Mouse (Mus musculus) heart, postnatal 10 days (tissue): ENCODE measurements around the gene Wdr46. TPM values are rescaled to one million over a fixed set of nuclear protein-coding genes. Genes with fewer than 3 reads are reported as not detected.

Experiments used
- DNase-seq, 2 experiments: peaks; one replicate each; pipeline ENCODE4 v3.0.0; 2021
- intact Hi-C: fragments of 180-260 bp; cut with DNase I; formaldehyde crosslinking; loops from one replicate; pipeline ENCODE4 v1.15.1; 2025
- total RNA-seq, 2 experiments: library from RNA; stranded (reverse); gene quantifications; 2 replicates each; pipeline ENCODE4 v1.2.3; 2021

Gene Wdr46
- total RNA-seq, 2 experiments from 2014 or later = 12.4 to 12.6 TPM

DNA sequence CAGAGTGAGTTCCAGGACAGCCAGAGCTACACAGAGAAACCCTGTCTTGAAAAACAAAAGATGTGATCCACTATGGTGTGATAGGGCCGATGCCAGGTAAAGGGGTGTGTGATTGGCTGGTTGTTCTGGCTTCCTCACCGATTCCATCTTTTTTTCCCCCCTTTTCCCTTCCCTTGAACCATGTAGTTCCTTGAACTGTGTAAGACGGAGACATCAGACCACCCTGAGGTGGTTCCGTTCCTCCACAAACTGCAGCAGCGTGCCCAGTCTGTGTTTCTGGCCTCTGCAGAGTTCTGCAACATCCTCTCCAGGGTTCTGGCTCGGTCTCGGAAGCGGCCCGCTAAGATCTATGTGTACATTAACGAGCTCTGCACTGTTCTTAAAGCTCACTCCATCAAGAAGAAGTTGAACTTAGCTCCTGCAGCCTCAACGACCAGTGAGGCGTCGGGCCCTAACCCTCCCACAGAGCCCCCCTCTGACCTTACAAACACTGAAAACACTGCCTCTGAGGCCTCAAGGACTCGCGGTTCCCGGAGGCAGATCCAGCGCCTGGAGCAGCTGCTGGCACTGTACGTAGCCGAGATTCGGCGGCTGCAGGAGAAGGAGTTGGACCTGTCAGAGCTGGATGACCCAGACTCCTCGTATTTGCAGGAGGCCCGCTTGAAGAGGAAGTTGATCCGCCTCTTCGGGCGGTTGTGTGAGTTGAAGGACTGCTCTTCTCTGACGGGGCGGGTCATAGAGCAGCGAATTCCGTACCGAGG is 29.2 kb upstream of the Wdr46 start:
- no peak for DNase-seq
- intact Hi-C loops = no loop called here

DNA sequence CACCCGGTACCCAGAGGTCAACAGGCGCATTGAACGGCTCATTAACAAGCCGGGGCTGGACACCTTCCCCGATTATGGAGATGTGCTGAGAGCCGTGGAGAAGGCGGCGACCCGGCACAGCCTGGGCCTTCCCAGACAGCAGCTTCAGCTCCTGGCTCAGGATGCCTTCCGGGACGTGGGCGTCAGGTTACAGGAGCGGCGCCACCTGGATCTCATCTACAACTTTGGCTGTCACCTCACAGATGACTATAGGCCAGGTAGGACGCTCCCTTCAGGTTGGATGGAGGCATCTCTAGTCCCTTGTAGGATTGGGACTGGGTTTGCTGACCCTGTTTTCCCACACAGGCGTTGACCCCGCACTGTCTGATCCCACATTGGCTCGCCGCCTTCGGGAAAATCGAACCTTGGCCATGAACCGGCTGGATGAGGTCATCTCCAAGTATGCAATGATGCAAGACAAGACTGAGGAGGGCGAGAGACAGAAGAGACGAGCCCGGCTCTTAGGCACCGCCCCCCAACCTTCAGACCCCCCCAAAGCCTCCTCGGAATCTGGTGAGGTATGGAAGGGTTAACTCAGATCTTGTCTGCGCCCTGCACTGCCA is 28.5 kb upstream of the Wdr46 start:
- intact Hi-C loops = no loop called here
- DNase-seq = no peak

DNA sequence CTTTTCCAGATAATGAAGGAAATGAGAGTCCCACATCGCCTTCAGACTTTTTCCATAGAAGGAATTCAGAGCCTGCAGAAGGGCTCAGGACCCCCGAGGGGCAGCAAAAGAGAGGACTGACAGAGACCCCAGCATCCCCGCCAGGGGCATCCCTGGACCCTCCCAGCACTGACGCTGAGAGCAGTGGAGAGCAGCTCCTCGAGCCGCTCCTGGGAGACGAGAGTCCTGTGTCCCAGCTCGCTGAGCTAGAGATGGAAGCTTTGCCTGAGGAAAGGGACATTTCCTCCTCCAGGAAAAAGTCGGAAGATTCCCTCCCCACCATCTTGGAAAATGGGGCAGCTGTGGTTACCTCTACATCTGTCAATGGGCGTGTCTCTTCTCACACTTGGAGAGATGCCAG is 27.2 kb upstream of the Wdr46 start:
- intact Hi-C loops = no loop called here
- no peak for DNase-seq

DNA sequence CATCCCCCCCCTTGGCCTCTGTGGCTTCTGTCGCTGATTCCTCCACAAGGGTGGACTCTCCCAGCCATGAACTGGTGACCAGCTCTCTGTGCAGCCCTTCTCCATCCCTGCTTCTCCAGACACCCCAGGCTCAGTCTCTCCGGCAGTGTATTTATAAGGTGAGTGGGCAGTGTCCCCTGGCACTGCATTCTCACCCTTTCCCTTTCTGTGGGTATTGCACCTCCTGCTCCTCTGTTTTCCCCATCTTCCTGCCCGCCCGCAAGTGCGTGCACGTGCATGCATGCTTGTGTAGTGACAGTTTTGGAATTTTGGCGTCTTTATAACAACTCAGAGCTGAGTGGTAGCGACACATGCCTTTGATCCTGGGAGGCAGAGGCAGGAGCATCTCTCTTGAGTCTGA is 26.6 kb upstream of the Wdr46 start:
- DNase-seq = no peak
- intact Hi-C loops = no loop called here

DNA sequence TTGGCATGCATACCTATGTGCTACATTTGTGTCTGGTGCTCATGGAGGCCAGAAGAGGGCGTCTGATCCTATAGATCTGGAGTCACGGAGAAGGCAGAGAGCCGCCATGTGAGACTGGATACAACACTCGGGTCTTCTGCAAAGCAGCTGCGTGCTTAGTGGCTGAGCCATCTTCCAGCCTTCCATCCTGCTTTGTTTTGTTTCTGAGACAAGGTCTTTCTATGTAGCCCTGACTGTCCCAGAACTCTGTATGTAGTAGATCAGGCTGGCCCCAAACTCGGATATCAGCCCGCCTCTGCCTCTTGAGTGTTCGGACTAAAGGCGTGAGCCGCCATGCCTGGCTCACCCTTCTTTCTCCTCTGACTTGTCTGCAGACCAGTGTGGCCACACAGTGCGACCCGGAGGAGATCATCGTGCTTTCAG is 25.5 kb upstream of the Wdr46 start:
- DNase-seq = no peak
- intact Hi-C loops = no loop called here

DNA sequence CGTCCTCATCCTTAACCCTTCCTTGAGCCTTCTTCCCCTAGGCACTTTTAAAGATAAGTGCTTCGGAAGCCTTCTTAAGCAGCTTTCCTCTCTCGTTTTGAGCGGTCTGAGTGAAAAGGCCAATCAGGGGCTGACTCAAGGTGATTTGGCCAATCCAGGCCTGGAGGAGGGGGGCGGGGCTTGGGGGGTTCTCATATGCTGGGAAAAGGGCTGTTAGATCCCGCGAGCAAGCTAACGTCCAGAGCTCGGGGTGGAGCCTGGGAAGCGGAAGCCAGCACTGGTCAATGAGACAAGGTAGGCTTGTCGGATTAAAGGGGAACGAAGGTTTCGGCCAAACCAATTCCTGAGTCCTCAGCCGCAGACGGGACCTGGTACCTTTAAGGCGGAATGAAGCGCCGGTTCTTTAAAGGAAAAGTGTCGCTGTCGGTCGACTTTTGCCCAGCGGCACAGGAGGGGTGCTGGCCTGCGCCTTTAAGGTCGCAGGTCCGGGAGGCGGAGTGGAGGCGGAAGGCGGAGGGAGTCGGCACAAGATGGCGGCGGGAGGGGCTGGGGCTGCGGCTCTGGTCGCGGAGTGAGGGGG is 24.7 kb upstream of the Wdr46 start, which contains the start of the genes Tapbp and Zbtb22:
Gene Tapbp (plus strand): TSS at position 229 of the 580 bp plus-strand sequence.
Gene Zbtb22 (plus strand): TSS at position 234 of the 580 bp plus-strand sequence.
- DNase-seq = peak; percentile 96 to 98
- intact Hi-C loops = no loop called here

DNA sequence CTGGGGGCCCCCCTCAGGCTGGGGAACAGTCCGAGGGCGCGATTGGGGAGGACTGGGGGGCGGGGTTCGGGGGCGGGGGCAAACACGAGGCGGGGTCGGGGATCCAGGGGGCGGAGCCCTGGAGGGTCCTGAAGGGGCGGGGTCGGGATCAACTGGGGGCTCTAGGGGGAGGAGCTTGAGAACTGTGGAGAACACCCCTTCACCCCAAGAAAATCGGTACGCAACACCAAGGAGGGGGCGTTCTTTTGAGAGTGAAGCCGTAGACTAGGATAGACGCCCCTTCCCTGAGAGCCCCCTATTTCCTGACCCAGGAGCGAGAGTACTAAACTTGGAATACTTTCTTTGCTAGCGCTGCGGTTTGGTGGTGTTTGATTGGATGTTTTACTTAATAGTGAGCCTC is 24.2 kb upstream of the Wdr46 start:
- DNase-seq = peak in 1 of 2 experiments; percentile 46
- intact Hi-C loops = no loop called here

DNA sequence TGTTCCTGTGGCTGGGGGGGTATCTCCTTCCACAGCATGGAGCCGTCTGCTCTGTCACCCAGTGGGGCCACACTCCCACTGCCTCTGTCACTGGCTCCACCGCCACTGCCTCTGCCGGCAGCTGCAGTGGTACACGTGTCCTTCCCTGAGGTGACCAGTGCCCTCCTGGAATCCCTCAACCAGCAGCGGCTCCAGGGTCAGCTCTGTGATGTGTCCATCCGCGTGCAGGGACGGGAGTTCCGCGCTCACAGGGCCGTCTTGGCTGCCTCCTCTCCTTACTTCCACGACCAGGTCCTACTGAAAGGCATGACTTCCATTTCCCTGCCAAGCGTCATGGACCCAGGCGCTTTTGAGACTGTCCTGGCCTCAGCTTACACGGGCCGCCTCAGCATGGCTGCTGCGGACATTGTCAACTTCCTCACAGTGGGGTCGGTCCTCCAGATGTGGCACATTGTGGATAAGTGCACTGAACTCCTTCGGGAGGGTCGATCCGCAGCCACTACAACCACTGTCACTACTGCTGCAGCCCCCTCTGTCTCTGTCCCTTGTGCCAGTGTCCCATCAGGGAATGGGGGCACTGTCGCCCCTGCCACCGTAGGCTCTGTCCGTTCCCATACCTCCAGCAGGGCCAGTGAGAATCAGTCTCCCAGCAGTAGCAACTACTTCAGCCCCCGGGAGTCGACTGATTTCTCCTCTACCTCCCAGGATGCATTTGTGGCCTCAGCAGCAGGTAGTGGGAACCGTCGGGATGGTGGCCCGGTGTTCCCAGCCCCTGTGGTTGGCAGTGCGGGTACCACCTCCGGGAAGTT is 23.4 kb upstream of the Wdr46 start:
- DNase-seq = no peak
- intact Hi-C loops = no loop called here

DNA sequence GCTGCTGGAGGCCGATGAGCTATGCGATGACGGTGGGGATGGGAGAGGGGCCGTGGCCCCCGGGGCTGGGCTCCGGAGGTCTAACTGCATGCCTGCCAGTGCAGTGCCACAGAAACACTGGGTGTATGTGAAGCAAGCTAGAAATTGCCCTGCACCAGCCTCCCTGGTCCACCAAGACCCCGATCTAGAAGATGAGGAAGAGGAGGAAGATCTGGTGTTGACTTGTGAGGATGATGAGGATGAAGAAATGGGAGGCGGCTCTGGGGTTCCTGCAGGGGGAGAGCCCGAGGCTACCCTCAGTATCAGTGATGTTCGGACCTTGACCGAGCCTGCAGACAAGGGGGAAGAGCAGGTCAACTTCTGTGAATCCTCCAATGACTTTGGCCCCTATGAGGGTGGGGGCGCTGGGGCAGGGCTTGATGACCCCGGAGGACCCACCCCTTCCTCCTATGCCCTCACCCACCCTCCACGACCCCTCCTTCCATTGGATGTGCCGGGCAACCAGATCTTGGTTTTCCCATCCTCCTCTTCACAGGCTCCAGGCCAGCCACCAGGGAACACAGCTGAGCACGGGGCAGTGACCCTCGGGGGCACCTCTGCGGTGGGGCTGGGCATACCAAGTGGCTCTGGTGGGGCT is 22.7 kb upstream of the Wdr46 start:
- no peak for DNase-seq
- intact Hi-C loops = no loop called here

DNA sequence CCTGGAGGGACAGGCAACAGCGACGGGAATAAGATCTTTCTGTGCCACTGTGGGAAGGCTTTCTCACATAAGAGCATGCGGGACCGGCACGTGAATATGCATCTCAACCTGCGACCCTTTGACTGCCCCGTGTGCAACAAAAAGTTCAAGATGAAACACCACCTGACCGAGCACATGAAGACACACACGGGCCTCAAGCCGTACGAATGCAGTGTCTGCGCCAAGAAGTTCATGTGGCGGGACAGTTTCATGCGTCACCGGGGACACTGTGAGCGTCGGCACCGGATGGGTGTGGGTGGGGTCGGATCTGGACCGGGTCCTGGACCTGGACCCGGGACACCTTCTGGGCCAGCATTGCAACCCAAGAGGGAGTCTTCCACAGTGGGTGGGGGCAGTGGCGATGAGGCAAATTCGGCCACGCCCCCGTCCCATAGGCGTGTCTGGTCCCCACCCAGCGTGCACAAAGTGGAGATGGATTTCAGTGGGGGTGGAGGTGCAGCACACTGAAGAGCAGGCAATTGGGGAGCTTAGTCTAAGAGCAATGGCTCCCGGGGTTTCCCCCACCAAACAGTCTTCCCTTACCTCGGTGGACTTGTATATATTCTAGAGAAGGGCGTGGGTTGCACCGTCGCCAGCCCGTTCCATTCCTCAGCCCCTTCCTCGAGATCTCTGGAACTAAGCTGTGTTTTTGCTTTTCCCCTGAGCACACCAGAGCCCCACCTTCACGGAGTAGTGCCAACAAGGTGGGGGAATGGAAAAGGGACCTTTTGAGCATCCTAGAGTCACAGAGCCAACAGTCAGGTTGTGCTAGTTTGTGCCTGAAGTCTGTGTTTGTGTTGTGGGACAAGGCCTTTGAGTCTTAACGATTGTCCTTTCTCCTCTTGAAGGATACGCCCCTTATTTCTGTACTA is 21.9 kb upstream of the Wdr46 start:
- peak in 1 of 2 experiments; percentile 39 for DNase-seq
- intact Hi-C loops = no loop called here

DNA sequence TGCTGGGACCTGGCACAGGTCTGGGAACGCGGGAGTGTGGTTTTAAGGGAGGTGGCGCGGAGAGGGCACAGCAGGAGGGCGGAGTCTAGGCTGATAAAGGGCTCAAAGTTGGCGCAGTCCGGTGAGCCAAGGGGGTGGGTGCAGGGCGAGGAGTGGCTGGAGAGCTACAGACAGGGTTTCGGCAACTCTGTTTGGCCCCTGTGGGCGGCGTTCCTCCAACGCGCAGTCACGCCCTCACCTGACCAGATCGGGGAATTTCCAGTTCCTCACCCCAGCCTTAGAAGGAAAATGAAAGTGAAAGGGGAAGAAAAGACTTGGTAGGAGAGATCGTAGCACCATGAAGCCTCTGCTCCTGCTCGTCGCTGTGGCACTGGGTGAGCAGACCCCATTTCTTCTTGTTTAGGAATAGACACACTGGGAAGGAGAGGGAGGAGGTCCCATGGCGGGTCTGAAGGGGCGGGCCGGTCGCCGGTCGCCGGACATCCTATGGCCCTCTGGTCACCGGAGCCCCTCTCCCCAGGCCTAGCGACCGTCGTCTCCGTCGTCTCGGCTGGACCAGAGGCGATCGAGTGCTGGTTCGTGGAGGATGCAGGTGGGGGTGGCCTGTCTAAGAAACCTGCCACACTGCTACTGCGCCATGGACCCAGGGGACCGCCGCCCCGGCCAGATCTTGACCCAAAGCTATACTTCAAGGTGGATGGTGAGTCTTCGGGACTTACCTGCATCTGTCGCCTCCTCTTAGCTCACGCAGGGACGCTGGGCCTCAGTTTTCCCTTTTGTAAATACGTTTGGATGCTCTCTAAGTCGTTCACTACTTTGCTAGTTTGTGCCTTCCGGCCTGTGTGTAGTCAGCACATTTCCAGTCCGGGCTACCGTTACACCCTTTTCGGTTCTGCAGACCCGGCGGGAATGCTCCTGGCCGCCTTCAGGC is 20.8 kb upstream of the Wdr46 start:
- DNase-seq = peak; percentile 87 to 90
- intact Hi-C loops = no loop called here

DNA sequence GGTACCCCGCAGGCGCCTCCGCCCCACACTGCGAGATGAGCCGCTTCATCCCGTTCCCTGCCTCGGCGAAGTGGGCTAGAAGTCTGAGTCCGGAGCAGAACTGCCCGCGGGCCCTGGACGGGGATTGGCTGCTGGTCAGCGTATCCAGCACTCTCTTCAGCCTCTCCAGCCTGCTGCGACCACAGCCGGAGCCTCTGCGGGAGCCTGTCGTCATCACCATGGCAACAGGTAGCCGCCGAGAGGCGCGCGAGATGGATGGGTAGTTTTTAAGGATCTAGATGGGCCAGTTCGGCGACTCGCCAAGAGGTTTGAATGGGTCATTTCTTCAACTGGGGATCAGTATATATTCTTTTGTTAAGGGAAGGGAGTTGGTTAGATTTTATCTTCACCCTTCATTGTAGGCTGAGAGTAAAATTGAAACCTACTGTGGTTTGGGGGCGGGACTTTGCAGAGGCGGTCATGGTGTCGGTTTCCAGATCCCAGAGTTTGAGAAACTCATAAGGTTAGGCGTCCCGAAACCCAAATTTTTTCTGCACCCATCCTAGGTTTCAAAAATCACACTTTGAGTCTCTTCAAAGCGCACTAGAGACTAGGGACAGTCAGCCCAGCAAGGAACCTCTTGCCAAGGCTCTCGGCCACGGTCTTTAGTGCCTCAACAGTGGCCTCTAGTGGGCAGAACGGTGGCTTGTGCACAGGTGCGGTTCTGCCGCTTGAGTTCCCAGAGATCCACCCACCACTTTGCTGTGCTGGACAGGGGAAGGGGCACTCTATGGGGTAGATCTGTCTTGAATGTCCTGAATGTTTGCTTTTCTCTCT is 20.0 kb upstream of the Wdr46 start:
- DNase-seq = peak; percentile 90 to 92
- intact Hi-C loops = no loop called here

DNA sequence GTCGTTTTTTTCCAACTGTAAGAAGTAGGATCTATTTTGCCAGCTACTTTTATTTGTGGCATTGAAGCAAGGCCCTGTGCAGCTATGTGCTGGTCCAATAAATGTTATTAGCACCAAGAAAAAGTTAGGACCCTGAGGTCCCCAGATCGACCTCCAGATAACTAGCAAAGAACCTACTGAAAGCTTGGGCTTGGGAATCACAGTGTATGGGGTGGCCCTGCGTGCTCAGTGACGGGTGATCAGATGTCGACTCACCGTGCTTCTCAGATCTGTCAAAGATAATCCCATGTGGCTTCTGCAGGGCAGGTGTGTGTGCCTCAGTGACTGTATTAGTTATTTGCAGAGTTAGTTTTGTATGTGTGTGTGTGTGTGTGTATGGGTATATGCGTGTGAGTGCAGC is 19.1 kb upstream of the Wdr46 start:
- no peak for DNase-seq
- intact Hi-C loops = no loop called here

DNA sequence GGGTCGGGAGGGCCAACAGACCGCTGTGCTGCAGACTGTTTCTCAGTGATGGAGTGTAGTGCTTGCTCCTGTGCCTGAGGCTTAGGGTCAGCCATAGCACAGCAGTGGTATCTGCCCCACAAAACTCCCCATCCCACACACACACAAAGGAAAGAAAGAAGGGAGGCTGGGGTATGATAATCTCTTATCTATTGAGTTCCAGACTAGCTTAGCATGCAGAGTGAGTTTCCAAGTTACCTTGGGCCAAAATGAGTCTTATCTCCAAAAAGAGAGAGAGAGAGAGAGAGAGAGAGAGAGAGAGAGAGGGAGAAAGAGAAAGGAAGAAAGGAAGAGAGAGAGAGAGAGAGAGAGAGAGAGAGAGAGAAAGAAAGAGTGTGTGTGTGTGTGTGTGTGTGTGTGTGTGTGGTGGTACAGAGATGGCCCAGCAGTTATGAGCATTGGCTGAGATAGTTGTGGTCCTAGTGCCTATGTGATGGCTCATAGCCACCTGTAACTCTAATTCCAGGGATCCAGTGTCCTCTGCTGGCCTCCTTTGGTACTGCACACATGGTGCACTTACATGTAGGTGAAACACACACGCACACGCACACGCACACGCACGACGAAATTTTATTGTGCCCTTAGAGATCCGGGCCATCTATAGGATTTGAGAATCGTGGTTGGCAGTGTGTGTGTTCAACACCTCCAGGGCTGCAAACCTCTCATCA is 15.7 kb upstream of the Wdr46 start:
- intact Hi-C loops = no loop called here
- peak in 1 of 2 experiments; percentile 56 for DNase-seq

DNA sequence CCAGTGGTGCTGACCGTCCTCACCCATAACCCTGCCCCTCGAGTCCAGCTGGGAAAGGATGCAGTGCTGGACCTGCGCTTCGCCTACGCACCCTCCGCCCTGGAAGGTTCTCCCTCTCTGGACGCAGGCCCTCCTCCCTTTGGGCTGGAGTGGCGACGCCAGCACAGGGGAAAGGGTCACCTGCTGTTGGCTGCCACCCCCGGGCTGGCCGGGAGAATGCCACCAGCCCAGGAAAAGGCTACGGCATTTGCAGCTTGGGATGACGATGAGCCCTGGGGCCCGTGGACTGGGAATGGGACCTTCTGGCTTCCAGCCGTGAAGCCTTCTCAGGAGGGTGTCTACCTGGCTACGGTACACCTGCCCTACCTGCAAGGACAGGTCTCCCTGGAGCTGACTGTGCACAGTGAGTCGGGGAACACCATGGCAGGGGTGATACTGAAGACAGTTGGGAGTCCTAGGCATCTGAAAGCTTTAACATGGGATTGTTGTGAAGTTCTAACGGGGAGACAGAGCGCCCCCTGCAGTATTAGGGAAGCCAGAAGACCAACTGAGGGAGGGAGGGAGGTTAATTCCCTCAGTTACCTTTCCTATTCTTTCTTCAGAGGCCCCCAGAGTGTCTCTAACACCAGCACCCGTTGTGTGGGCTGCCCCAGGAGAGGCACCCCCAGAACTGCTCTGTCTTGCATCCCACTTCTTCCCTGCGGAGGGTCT is 14.9 kb upstream of the Wdr46 start:
- no peak for DNase-seq
- intact Hi-C loops = no loop called here

DNA sequence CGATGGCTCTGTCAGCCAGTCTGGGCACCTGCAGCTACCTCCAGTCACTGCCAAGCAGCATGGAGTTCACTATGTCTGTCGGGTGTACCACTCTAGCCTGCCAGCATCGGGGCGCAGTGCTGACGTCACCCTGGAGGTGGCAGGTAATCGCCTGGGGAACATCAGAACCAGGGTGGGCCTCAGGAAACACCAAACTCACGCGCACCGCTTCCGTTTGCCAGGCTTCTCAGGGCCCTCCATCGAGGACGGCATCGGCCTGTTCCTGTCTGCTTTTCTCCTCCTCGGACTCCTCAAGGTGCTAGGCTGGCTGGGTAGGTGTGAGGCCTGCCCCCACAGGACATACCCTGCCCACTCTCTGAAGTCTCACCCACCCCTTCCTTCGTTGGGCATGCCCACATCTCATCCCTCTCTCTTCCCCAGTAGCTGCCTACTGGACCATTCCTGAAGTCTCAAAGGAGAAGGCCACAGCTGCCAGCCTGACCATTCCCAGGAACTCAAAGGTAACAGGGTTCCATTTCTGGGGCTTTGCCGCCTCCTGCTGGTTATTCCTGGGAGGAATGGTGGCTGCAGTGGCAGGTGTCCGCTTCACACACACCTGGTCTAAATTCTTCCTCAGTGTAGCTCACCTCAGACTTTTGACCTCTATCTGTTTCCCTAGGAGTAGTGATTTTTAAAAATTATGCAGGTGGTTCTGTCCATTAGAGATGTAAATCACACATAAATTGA is 14.1 kb upstream of the Wdr46 start:
- intact Hi-C loops = no loop called here
- DNase-seq = no peak
